Mouse (Mus musculus): ENCODE measurements at regions not wholly inside any gene's neighbourhood (a gene's known extent, or its start where the extent isn't known, plus 50 kb on each side); places are given as distances from the start of the nearest gene placed in this dataset.
A peak's percentile ranks its signal among the peaks of the same experiment; 100 is the strongest.

DNA sequence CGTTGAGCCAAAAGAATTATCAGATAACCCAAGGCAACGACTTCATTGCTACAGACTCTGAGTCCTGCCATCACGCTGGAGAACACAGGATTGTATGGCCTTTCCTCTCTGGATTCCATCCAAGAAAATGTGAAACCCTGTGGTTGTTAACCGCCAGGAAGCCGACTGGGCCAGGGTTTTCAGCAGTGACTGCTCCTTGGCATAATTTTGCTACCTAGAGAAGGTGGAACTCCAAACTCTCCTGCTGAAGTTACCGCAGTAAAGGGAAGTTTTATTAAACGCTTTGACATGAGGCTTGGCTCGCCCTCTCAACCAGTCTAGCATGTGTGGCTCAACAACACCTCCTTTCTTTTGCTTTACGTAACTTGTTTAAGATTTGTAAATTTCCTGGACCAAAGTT is 116.9 kb downstream of the Wif1 start:
- no peak overlapping the region for H3K27ac ChIP-seq (ENCODE audit: control insufficient read depth, insufficient read depth, low read depth, low read length)
- H3K27me3 ChIP-seq (ENCODE audit: control insufficient read depth, insufficient read depth, low read length) = no peaks in the 10 kb centered on the region
- H3K36me3 ChIP-seq (ENCODE audit: control insufficient read depth, insufficient read depth, low read length) = no peaks in the 10 kb centered on the region
- no peak overlapping the region for H3K4me3 ChIP-seq (ENCODE audit: control insufficient read depth, low read depth, low read length)
- no peaks in the 10 kb centered on the region; the same call in 1 of the 2 replicates for H3K4me1 ChIP-seq (ENCODE audit: control insufficient read depth, insufficient read depth, low read length)
- no peak for TF ChIP-seq POLR2A (IDR thresholded peaks at IDR 0.05; ENCODE audit: control insufficient read depth, low read depth, low read length)
- no peak for TF ChIP-seq CTCF (IDR thresholded peaks at IDR 0.05; ENCODE audit: control insufficient read depth, insufficient read depth, insufficient replicate concordance, low read depth, low read length)

GRCm38 (mm10) chr10:121153625-121154024 is 119.9 kb downstream of the Wif1 start:
- TF ChIP-seq CTCF (IDR thresholded peaks at IDR 0.05; ENCODE audit: control insufficient read depth, insufficient read depth, insufficient replicate concordance, low read depth, low read length) = no peak
- TF ChIP-seq POLR2A (IDR thresholded peaks at IDR 0.05; ENCODE audit: control insufficient read depth, low read depth, low read length) = no peak
- Histone ChIP-seq H3K4me1 (ENCODE audit: control insufficient read depth, insufficient read depth, low read length) (no peaks in the 10 kb centered on the region; the same call in 1 of the 2 replicates), H3K27ac (ENCODE audit: control insufficient read depth, insufficient read depth, low read depth, low read length) (no peak overlapping the region), H3K36me3 (ENCODE audit: control insufficient read depth, insufficient read depth, low read length) (no peaks in the 10 kb centered on the region), H3K27me3 (ENCODE audit: control insufficient read depth, insufficient read depth, low read length) (no peaks in the 10 kb centered on the region), H3K4me3 (ENCODE audit: control insufficient read depth, low read depth, low read length) (no peak overlapping the region)

DNA sequence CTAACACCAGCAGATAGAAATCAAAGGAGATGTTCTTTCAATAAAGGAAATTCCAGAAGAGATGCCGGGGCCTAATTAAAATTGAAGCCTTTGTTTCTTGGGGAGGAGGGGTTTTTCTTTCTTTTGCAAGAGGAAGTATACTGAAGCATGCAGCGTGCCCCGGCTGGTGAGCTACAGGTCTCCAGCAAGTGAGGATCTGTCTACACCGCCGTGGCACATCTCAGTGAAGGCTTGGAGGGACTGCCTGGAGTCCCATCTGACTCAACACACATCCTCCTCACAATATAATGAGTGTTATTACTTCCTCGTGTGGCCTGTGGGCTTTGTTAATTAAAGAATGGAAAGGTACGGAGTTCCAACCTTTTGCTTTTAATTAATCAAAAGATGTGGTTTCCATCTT is 126.7 kb downstream of the Wif1 start:
- Histone ChIP-seq H3K27me3 (ENCODE audit: control insufficient read depth, insufficient read depth, low read length) (no peaks in the 10 kb centered on the region), H3K36me3 (ENCODE audit: control insufficient read depth, insufficient read depth, low read length) (no peaks in the 10 kb centered on the region), H3K27ac (ENCODE audit: control insufficient read depth, insufficient read depth, low read depth, low read length) (no peak overlapping the region), H3K4me3 (ENCODE audit: control insufficient read depth, low read depth, low read length) (peak overlapping the region; percentile 65), H3K4me1 (ENCODE audit: control insufficient read depth, insufficient read depth, low read length) (peaks cover 7% of the 10 kb centered on the region)
- TF ChIP-seq POLR2A (IDR thresholded peaks at IDR 0.05; ENCODE audit: control insufficient read depth, low read depth, low read length) (no peak), CTCF (IDR thresholded peaks at IDR 0.05; ENCODE audit: control insufficient read depth, insufficient read depth, insufficient replicate concordance, low read depth, low read length) (no peak)

DNA sequence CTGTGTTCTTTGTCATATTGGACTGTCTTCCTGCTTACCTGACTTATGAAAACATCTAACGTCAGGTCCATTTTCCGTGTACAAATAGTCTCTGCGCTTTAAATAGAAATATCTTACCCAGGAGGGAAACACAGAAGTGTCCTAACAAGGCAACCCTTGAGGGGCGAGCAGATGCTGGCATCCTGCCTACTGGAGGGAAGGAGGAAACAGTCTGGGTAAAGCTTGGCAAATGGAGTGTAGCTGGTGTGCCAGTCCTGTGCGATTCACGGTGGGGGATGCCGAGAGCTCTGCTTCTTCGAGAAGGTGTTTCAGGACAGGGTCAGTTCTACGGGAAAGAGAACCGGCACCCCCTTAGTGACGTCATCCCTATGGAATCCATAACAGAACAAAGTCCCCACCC is 127.4 kb downstream of the Wif1 start:
- Histone ChIP-seq H3K36me3 (ENCODE audit: control insufficient read depth, insufficient read depth, low read length) (no peaks in the 10 kb centered on the region), H3K4me1 (ENCODE audit: control insufficient read depth, insufficient read depth, low read length) (peaks cover 7% of the 10 kb centered on the region), H3K27me3 (ENCODE audit: control insufficient read depth, insufficient read depth, low read length) (no peaks in the 10 kb centered on the region), H3K27ac (ENCODE audit: control insufficient read depth, insufficient read depth, low read depth, low read length) (no peak overlapping the region), H3K4me3 (ENCODE audit: control insufficient read depth, low read depth, low read length) (peak overlapping the region; percentile 65)
- TF ChIP-seq CTCF (IDR thresholded peaks at IDR 0.05; ENCODE audit: control insufficient read depth, insufficient read depth, insufficient replicate concordance, low read depth, low read length) = no peak
- no peak; the same call in 1 of the 2 replicates for TF ChIP-seq POLR2A (IDR thresholded peaks at IDR 0.05; ENCODE audit: control insufficient read depth, low read depth, low read length)

DNA sequence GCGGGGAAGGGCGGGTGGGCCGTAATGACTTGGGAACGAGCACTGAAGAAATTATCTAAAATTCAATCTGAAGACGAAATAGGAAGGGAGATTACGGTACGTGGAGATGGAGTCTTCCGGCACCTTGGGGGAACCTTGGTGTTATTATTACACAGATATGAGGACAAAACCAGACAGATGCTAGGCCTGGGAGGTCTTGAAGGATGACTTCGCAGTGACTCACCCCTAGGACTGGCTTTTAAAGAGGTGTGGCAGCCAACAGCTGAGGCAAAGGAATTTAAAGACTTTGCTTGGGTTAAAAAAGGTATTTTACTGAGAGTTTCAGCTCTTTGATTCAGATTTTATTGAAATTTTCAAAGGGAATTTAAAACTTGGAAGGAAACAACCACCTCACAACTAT is 140.3 kb downstream of the Wif1 start:
- Histone ChIP-seq H3K4me3 (ENCODE audit: control insufficient read depth, low read depth, low read length) (no peak overlapping the region), H3K4me1 (ENCODE audit: control insufficient read depth, insufficient read depth, low read length) (peaks cover 3% of the 10 kb centered on the region; the same call in 1 of the 2 replicates), H3K27ac (ENCODE audit: control insufficient read depth, insufficient read depth, low read depth, low read length) (no peak overlapping the region), H3K27me3 (ENCODE audit: control insufficient read depth, insufficient read depth, low read length) (no peaks in the 10 kb centered on the region), H3K36me3 (ENCODE audit: control insufficient read depth, insufficient read depth, low read length) (no peaks in the 10 kb centered on the region)
- TF ChIP-seq CTCF (IDR thresholded peaks at IDR 0.05; ENCODE audit: control insufficient read depth, insufficient read depth, insufficient replicate concordance, low read depth, low read length) (no peak), POLR2A (IDR thresholded peaks at IDR 0.05; ENCODE audit: control insufficient read depth, low read depth, low read length) (no peak)

DNA sequence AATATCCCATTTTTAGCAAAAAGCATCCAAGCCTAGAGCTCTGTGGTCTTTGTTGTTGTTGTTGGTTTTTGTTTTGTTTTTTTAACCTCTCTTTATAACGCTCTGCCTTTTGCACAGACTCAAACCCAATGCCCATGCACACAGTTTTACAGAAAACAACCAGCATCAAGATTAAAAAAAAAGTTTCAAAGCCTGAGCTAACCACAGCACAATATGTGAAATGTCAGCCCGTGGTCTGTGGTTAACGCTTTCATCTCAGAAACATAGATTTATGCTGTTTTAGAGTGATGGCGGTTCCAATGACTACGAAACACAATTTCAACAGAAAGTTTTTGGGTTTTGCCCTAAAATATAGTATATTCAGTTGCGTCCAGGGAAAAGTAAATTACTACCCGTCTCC is 155.4 kb downstream of the Wif1 start:
- Histone ChIP-seq H3K4me3 (ENCODE audit: control insufficient read depth, low read depth, low read length) (no peak overlapping the region), H3K27me3 (ENCODE audit: control insufficient read depth, insufficient read depth, low read length) (no peaks in the 10 kb centered on the region), H3K4me1 (ENCODE audit: control insufficient read depth, insufficient read depth, low read length) (no peaks in the 10 kb centered on the region; the same call in 1 of the 2 replicates), H3K36me3 (ENCODE audit: control insufficient read depth, insufficient read depth, low read length) (no peaks in the 10 kb centered on the region), H3K27ac (ENCODE audit: control insufficient read depth, insufficient read depth, low read depth, low read length) (no peak overlapping the region)
- TF ChIP-seq POLR2A (IDR thresholded peaks at IDR 0.05; ENCODE audit: control insufficient read depth, low read depth, low read length) = no peak
- no peak for TF ChIP-seq CTCF (IDR thresholded peaks at IDR 0.05; ENCODE audit: control insufficient read depth, insufficient read depth, insufficient replicate concordance, low read depth, low read length)

DNA sequence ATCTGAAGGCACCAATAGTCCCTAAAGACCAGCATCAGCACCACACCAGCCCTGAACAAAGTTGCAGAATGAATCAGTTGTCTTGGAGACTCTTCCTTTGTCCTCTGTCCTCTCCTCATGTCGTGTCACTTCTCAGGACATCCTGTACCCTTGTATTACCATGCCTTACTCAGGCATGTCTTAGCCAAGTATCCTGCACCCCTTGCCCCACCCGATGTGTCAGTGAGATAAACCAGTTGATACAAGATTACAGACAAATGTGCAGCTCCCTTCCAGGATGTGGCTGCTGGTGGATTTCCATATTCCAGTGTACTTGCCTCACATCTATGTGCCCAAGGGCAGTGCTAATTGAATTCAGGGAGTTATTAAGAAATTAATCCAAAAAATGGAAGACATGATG is 151.8 kb downstream of the Tbc1d30 start:
- Histone ChIP-seq H3K27me3 (ENCODE audit: control insufficient read depth, insufficient read depth, low read length) (no peaks in the 10 kb centered on the region), H3K36me3 (ENCODE audit: control insufficient read depth, insufficient read depth, low read length) (no peaks in the 10 kb centered on the region), H3K4me1 (ENCODE audit: control insufficient read depth, insufficient read depth, low read length) (no peaks in the 10 kb centered on the region; the same call in 1 of the 2 replicates), H3K27ac (ENCODE audit: control insufficient read depth, insufficient read depth, low read depth, low read length) (no peak overlapping the region), H3K4me3 (ENCODE audit: control insufficient read depth, low read depth, low read length) (no peak overlapping the region)
- TF ChIP-seq POLR2A (IDR thresholded peaks at IDR 0.05; ENCODE audit: control insufficient read depth, low read depth, low read length) (no peak), CTCF (IDR thresholded peaks at IDR 0.05; ENCODE audit: control insufficient read depth, insufficient read depth, insufficient replicate concordance, low read depth, low read length) (no peak)

DNA sequence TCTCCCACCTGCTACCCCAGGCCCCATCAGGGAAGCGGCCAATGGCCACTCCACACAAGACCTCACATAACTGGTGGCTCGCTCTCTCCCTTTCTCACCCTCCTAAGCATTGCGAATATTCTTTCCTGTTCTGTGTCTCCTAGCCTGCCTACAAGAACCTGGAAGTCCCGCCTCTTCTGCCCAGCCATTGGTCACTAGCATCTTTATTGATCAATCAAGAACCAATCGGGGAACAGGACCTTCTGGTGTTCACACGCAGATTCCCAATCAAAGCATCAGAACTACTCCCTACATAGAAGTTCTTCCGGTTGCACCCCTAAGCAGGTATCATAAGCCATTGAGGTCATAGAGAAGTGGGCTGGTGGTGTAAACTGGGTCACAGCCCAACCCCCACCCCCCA is 148.5 kb downstream of the Tbc1d30 start:
- Histone ChIP-seq H3K4me3 (ENCODE audit: control insufficient read depth, low read depth, low read length) (peak overlapping the region; percentile 95), H3K27ac (ENCODE audit: control insufficient read depth, insufficient read depth, low read depth, low read length) (peak overlapping the region; percentile 61; the same call in 1 of the 2 replicates), H3K4me1 (ENCODE audit: control insufficient read depth, insufficient read depth, low read length) (no peaks in the 10 kb centered on the region; the same call in 1 of the 2 replicates), H3K27me3 (ENCODE audit: control insufficient read depth, insufficient read depth, low read length) (no peaks in the 10 kb centered on the region), H3K36me3 (ENCODE audit: control insufficient read depth, insufficient read depth, low read length) (no peaks in the 10 kb centered on the region)
- no peak for TF ChIP-seq POLR2A (IDR thresholded peaks at IDR 0.05; ENCODE audit: control insufficient read depth, low read depth, low read length)
- TF ChIP-seq CTCF (IDR thresholded peaks at IDR 0.05; ENCODE audit: control insufficient read depth, insufficient read depth, insufficient replicate concordance, low read depth, low read length) = no peak

Data from testis, adult 2 months (tissue).